Mouse (Mus musculus): ENCODE measurements around the gene Tas2r134.

Tas2r134 gene

DNA sequence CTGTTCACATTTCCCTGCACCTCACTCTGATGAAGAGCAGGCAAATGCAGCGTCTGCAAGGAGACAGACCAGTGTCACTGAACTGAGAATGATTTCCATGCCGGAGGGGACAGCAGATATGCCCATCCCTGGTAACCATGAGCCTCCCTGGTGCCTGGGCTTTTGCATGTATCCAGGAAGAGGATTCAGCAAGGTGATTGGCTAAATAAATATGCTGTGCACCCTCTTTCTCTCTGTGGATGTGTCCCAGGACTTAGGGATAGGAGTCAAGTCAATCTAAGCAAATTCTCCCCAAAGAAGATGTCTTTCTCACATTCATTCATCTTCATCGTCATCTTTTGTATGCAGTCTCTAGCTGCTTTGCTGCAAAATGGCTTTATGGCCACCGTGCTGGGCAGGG, at the start of gene Tas2r134:
Gene Tas2r134, plus strand, starts transcription at position 301 of the 400 bp plus-strand sequence.
- DNase-seq = no peak

DNA sequence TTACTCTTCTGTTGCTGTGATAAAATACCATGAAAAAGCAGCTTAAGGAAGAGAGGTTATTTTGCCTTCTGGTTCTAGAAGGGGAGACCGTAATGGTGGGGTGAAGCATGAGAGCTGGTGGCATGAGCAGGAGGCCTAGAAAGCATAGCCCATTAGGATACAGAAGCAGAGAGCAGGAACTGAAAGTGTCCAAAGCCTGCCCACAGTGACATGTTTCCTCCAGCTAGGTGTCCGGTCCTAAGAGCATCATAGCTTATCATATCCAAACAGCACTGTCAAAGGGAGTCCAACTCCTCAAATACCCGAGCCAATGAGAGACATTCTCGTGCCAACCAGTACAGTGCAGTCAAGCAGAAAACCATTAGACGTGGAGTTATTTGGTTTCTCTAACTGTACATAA, 47.5 kb upstream of the Tas2r134 start:
- no peak for DNase-seq

- no peak for DNase-seq
Observed at GRCm38 (mm10) chr2:51584050-51585046, 43.0 kb upstream of the Tas2r134 start.

DNA sequence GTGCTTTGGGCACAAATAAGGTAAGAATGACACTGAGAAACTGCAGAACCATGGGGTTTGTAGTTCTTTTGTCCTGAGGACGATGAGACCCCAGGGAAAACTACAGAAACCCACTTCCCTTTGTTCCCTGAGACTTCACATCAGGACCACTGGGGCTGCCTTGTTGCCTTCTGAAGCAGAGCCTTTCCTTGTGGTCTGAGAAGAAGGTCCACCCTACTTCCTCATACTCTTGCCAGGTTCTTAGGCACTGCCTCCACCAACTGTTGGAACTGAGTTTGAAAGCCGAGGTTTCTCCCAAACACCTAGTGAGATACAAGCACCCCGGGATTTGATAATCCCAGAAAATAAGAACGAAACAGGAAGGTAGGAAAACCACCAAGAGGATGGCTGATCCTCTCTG, 39.0 kb upstream of the Tas2r134 start:
- DNase-seq = no peak

GRCm38 (mm10) chr2:51588895-51589294, 38.4 kb upstream of the Tas2r134 start:
- no peak for DNase-seq

GRCm38 (mm10) chr2:51589627-51590026, 37.7 kb upstream of the Tas2r134 start:
- DNase-seq = no peak

DNA sequence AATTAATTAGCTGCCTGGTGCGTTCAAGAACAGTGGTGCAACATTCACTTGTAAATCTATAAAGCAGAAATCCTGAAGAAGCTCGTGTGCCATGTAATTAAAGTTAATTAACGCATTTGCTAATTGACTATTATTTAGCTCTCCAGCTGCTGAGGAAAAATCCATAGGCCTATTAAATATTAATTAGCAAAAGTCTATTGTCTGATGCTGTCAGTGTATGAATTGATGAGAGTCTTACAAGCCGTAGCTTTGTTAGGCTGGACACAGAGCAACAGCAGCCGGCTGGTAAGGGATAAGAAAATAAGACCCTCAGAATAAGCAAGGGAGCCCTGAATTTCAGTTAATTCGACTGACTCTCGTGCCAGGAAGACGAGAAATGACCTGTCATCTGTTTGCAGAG, 37.0 kb upstream of the Tas2r134 start:
- no peak for DNase-seq

- DNase-seq = no peak
Observed at GRCm38 (mm10) chr2:51592157-51592556, 35.2 kb upstream of the Tas2r134 start.

GRCm38 (mm10) chr2:51599473-51600201, 27.7 kb upstream of the Tas2r134 start:
- no peak for DNase-seq

DNA sequence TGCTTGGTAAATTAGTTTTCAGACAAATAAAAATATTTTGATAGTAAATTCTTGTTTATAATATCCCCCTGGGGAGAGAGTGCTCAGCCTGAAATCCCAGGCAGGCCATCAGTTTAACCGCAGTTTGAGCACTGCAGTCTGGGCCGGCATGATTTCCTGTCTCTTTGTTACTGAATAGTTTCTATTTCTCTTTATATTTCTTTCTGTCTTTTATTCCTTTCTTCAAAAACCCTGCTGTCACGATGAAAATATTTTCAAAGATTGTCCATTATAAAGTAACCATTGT, 27.2 kb upstream of the Tas2r134 start:
- DNase-seq = no peak

DNA sequence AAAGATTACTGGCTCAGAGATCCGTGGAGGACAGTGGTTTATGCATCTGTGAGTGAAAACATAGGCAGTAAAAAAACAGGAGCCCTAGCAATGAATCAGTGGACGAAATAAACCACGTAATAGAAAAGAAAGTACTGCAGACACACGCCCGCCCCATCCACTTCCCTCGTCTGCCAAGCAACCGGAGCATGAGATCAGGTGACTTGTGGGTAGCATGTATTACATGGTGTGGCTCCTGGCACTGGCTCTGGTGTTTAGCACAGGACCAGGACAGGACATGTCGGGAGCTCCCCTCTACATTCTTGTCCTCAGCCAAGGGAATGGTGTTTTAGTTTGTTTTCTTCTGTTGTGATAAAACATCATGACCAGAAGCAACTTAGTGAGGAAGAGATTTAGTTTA, 26.4 kb upstream of the Tas2r134 start:
- no peak for DNase-seq

DNA sequence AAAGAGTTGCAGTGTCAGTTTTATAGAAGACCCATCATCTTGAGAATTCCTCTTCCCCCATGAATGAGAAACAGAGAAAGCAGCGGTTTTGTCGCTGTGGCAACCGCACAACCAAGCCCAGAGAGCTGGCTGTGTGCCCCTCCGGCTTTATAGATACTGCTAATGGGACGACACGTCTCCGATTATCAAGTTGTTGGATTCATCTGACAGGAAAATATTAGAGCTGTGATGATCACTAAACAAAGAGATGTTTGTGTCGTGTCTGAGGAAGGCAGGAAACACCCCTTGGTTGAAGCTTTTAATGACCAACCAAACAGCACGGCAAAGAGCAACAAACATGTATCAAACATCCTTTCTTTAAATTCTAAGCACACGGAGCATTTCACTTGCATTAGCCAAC, 17.0 kb upstream of the Tas2r134 start:
- DNase-seq = peak; percentile 41 to 53

GRCm38 (mm10) chr2:51610897-51611296, 16.4 kb upstream of the Tas2r134 start:
- DNase-seq = peak; percentile 9 to 26

GRCm38 (mm10) chr2:51613716-51614115, 13.6 kb upstream of the Tas2r134 start:
- no peak for DNase-seq

- no peak for DNase-seq
Observed at GRCm38 (mm10) chr2:51621931-51622330, 5.4 kb upstream of the Tas2r134 start.

DNA sequence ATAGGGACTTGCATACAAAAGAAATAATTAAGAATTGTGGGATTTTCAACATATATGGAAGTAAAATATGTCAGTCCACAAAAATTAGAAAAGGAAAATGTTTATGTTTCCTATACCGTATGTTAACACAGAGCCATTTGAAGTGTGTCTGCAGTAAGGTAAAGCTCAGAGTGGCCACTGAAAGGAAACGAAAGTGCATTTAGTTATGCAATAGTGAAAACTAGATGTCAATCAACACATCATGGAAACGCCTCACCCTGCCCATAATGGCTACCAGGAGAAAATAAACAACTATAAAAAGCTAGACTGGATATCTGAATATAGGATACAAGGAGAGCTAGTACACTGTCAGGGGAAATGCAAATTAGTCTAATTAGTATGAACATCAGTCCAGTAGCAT, 1.3 kb upstream of the Tas2r134 start:
- DNase-seq = no peak

GRCm38 (mm10) chr2:51631428-51631827, 4.1 kb downstream of the Tas2r134 start:
- no peak for DNase-seq

DNA sequence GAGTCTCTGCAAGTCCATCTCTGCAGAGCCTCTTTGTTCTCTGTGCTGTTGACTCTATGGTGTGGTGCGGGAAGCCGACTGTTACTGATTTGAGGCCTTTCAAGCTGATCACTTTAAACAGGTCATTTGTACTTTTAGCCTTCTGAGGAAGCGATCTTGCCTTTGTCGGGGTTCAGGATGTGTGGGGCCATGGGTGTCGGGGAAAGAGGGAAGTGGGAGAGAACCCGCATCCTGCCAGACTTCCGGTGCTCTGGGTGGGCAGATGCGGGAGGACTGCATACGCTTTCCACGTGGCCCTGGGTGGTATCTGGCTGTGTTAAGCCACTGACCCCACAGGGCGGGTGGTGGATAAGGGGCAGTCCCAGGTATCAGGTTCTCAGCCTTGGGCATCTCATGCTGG, 10.4 kb downstream of the Tas2r134 start:
- no peak for DNase-seq

DNA sequence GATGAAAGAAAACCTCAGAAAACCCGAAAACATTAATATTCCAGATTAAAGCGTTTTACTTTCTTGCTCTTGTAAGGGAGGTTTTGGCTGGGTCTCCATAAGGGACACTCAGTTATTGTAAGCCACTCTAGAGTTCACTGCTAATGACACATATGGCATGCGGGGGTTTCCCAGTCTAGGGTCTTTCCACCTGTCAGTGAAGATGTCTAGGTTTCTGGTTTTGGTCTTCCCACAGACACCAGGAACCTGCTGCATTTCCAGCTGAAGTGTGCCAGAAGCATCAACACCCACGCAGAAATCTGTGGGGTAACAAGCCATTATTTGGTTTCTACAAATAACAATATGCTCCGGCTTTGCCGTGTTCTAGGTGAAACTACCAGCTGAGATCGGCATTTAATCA, 14.3 kb downstream of the Tas2r134 start:
- no peak for DNase-seq

DNA sequence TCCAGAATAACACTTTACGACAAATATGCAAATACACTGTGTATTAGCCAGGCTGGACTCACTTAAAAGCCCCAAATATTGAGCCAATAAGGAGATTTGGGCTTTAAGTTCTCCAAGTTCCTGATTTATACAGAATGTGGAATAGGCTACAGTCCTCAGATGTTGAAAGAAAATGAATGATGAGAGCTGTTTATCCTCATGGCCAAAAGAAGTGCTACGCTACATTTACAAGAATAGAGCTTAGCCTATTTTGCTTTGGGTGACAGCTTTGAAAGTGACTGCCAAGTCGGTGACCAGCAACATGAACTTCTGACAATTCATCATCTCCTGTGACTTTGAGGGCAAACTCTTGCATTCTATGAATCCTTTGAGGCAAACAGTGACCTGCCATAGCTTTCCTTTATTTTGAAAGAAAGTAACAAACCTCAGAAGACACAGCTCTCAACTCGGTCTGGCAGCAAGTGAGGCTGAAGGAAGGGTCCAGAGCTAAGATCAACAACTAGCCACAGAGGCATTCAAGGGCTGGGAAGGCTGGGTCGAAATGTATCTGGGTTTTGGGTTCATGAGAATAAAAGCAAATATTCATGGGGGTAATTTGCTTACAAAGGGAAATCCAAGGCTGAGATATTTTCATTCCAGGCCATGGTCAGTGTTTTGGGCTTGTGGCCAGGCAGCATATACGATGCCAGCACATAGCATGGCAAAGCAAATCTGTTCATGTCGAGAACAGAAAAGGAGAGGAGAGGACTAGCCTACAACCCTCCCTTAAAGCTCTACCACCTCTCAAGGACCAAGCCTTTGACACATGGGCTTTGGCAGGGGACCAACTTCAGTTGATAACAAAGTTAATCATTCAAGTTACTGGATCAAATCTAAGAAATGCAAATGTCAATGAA, 16.2 kb downstream of the Tas2r134 start:
- DNase-seq = peak; percentile 49 to 56

GRCm38 (mm10) chr2:51647972-51648371, 20.7 kb downstream of the Tas2r134 start:
- DNase-seq = no peak

DNA sequence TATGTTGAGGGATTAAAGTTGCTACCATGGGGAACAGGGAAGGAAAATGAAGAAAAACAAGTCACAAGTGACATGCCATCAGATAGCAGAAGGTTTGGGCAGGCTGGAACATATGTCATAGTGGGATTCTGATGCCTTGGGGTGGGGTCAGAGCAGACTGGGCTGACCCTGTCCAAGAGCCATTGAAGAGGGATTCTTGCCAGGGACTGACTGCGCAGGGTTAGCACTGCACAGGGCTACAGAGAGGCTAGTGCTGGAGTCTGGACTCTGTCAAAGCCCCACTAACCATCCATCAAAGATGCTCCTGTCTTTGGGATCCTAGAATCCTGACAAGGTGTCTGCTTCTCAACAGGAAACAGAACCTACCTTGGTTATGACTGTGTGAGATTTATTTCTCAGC, 22.6 kb downstream of the Tas2r134 start:
- peak; percentile 18 to 53 for DNase-seq

DNA sequence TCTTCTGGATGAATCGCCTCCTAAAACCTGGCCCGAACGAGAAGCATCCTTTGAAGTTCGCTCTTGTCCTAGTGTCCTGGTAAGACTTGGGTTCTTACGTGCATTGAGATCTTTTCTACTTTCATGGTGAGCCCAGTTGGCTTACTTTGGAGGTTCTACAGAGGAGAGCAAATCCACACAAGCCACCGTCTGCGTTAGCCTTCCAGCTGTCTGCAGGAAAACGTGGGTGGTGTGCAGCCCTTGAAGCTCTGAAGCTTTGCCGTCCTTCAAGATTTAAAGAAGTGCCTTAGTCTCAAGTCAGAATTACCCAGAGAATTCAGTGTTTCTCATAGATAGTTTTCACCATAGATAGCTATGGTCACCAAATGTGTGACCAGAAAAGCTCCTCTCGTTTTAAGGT, 24.8 kb downstream of the Tas2r134 start:
- no peak for DNase-seq
